Mouse (Mus musculus): ENCODE data around the gene Cd2. TPM values are rescaled to one million over a fixed set of nuclear protein-coding genes. Genes with fewer than 3 reads are reported as not detected.

Gene Cd2
- total RNA-seq, 2 experiments from 2014 or later = not detected

GRCm38 (mm10) chr3:101292611-101293010, 4.9 kb upstream of the Cd2 start:
- no peak for DNase-seq

DNA sequence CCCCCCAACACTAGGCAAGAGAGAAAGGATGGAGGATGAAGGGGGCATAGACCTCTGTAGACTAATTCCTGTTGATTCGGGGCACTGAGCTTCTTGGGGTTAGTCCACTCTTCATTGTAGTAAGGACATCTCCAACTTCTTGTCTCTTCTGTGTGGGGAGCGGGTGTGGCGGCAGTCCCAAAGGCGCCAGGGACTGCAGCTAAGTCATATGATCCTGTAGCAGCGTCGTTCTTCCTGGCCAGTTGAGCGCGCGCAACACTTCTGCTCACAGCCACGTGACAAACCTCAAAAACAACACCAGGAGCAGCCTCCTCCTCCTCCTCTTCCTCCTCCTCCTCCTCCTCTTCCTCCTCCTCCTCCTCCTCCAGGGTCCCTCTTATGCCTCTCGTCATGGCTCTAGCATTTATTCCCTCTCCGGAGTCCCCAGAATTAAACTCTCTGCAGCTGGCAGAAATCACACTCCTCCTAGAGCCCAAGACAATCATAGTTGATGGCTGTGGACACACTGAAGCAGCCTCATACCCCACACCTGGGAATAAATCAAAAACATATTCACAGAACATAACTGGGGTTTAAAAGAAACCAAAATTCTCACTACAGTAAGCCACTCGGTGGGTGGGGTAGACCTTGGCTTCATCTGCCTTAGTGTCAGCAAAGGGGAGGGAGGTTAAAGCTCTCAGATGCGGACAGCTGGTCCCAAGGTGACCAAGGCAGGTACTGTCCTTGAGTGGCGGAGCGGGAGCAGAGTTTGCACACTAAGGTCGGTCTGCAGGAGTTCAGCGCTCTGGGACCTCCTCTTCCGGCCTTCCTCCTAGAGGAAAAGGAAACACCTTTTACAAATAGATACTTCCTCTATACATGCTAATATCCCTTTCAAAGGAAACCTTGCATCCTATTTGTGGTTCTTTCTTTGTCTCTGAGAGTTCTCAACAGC, 3.1 kb upstream of the Cd2 start:
- no peak for DNase-seq

GRCm38 (mm10) chr3:101290036-101290435, 2.3 kb upstream of the Cd2 start:
- no peak for DNase-seq

DNA sequence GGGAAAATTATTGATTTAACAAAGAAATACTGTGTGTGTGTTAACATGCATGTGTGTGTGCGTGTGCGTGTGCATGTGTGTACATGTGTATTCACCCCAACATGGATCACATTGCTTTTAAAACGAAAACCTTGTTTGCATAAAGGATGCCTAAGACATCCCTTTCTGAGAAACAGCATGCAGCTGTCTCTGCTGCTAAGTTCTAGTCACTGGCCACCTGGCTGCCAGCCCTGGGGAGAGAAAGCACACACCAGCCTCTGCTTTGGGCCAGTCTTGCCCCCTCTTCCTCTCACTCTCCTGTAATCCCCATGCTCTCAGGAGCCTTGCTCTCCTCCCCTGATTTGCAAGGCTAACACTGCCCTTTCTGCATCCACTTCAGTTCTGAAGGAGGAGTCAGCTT, 1.7 kb upstream of the Cd2 start:
- DNase-seq = no peak

- no peak for DNase-seq
These were observed 1.1 kb downstream of the Cd2 start for GRCm38 (mm10) chr3:101286336-101287325.

DNA sequence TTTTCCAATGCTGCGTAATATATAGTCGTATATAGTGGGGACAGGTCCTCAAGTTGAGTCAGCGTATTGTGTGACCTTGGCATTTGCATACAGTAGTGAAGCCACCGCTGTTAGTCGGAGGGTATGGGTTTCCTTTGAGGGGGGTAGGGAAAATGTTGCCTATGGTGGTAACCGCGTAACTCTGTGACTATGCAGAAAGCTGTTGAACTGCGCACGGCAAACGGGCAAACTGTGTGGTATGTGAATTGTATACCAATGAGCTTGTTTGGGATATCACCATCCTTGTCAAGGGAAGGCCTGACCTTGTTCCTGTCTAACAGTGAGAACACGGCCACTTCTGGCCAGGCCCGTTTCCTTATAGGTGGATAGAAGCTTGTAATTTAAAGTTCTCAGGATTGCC, 1.9 kb downstream of the Cd2 start:
- no peak for DNase-seq

DNA sequence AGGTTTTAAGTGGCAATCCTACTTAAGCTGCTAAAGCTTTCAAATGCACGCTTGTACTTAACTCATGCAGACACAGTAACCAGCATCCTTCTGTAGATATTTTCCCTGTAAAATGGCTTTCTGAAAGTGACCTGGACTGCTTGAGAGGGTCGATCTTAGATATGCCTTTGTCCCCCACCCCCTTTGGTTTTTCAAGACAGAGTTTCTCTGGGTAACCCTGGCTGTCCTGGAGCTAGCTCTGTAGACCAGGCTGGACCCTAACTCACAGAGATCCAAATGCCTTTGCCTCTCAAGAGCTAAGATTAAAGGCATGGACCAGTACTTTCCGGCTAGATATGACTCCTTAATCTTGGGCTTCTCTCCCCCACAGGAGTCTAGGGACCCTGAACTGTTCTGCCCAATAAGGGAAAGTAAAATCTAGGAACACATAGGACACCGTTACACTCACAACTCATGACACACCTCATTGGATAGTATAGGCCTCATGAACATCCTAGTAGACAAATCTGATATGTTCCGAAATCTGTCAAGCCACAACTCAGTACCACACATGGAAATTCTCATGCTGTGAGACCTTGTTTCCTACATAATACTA, 2.6 kb downstream of the Cd2 start:
- no peak for DNase-seq

DNA sequence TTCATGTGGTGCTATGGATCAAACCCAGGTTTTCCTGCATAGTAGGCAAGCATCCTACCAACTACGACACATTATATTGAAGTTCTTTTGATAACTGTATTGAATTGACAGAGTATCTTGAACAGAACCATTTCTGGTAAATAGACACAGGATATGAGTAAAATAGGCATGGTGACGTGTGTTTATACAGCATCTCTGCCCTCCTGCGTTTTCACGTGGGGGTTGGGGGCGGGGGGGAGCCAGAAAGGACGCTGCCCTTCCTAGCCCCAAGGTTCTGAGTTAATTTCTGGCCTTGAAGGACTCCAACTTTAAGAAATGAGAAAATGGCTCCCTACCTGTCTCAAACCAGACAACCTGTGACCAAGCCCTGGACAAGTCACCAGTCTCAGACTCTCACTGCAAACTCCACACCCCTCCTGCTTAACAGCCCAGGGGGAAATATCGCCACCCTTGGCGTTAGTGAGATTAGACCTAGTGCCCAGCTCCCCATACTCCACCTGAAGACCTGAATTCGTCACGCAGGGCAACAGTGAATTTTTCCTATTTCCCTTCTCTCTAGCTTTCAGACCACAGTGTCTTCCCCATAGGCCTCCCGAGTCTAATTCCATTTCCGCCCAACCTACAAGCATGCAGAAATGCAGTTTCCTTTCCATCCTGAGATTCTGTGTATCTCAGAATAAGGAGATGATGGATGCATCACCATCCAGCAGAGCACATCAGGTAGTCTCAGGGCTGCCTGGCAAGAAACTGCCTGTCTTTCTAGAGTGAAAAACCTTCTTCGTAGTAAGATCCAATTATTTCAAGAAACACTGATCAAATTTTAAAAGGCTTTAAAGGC, 3.7 kb downstream of the Cd2 start:
- DNase-seq = no peak

DNA sequence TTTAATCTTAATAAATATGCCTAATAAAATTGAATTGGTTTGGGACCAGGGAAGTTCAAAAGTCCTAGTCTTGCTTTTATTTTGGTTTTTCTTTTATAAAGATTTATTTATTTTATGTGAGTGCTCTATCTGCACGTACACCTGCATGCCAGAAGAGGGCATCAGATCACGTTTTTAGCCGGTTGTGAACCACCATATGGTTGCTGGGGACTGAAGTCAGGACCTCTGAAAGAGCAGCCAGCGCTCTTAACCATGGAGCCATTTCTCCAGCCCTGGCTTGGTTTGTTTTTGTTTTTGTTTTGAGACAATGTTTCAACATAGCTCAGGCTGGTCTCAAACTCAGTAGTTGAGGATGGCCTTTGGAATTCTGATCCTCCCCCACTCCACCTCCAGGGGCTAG, 4.3 kb downstream of the Cd2 start:
- no peak for DNase-seq

GRCm38 (mm10) chr3:101282556-101283180, 5.1 kb downstream of the Cd2 start:
- no peak for DNase-seq

DNA sequence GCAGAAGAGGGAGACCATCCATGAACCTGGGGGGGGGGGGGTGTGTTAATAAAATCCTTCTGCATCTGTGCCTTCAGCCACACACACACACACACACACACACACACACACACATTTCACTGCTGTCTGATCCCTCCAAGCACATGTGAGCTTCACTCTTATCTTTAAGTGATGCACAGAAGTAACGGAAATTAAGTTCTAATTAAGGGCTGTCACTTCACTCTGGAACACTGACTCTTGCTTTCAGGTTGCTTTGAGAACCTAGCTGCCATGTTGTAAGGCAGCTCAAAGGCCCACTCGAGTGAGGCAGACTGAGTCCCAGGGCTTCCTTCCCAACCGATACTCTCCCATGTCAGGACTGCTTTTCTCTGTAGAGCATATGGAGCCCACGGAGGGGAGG, 5.9 kb downstream of the Cd2 start:
- no peak for DNase-seq

GRCm38 (mm10) chr3:101280348-101281311, 7.1 kb downstream of the Cd2 start:
- DNase-seq = no peak

GRCm38 (mm10) chr3:101279561-101279960, 8.2 kb downstream of the Cd2 start:
- DNase-seq = no peak

DNA sequence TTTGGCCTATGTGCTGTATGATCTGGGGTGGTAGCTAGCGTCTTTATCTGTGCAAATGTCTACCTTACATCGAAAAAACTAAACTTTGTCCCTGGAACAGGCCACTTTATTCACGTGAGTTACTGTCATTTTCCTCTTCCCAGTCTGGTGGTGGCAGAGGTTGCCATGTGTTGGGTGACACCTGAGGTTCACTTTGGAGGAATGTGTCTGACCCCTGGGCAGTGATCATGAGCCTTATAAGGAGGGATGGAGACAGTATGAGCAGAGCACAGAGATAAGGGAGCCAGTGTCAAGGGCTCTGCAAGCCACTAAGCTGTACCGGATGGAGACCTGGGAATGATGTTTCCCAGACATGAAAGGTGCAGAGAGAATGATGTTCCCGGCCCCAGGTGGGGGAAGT, 9.3 kb downstream of the Cd2 start:
- no peak for DNase-seq

DNA sequence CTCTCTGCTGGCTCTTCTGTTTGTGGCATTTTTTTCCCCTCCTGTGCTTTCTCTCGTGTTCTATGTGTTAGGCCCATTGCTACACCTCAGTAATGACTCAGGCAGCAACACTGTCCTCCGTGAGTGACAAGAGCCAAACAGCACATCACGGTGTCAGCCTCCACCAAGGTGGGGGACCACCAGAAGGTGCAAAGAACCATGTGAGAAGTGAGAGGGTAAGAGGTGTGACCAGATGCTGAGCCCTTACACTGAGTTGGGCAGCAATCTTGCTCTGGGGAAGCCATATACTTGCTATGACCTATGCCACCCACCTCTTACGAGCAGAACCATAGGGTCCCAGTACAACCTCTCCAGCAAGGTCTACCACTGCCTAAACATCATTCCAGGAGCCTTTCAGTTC, 9.9 kb downstream of the Cd2 start:
- no peak for DNase-seq

DNA sequence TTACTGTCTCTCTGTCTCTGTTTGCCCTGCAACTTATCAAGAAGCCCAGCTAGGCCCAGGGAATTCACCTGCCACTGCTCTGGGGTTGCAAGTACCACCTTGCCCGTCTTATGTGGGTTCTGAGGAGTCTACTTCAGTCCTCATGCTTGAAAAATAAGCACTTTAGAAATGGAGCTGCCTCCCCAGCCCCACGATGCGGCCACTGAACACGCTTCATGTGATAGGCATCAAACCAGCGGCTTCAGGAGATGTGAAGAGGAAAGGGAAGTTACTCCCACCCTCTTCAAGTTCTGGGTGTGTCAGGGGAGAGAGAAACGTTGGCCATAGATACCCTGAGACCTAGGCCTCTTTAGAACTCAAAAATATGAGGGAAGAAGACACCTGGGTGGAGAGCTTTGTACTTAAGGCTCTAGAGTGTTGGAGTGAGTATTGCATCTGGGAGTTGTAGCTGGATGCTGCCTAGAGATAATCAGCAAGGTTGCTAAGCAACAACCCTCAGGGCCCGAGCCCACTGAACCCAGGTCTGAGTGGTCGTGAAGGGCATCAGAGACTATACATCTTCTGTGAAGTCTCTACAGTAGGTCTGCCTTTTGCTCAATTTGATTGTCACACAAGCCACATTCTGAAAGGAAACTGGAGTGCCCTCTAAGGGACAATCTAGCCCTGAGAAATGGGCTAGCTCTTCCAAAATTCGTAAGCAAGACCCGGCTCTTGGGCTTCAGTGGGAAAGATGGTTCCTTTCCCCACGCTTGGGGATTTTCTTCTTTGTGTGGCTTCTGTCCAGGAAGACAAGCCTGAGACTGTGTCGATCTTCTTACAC, 11.0 kb downstream of the Cd2 start:
- no peak for DNase-seq

DNA sequence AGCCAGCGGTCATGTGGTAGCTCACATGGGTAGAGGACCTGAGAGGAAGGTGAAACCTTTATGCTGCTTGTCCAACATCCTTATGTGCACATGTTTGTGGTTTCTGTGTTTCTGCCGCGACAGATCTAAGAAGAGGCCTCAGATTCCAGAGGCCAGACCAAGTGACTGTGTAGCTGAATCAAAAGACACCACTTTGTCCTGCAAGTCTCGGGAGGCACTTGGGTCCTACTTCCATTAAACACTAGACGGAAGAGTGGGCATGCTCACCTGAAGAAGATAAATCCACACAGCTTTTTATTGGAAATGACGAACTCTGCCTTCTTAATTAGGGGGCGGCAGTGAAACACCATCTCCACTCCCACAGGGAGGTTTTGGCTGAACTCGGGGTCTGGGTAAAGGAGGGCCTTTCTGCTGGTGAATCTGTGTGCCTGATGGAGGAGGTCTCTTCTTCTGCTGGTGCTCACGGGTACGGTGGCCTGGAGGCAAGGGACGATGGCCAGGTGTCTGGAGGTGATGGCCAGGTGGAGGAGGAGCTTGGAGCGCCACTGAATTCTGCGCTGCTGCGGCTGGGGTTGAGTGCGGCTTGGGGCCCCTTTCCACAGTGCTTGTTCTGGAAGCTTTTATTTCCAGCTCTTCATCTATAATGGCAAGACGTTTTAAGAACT, 12.0 kb downstream of the Cd2 start:
- DNase-seq = no peak

DNA sequence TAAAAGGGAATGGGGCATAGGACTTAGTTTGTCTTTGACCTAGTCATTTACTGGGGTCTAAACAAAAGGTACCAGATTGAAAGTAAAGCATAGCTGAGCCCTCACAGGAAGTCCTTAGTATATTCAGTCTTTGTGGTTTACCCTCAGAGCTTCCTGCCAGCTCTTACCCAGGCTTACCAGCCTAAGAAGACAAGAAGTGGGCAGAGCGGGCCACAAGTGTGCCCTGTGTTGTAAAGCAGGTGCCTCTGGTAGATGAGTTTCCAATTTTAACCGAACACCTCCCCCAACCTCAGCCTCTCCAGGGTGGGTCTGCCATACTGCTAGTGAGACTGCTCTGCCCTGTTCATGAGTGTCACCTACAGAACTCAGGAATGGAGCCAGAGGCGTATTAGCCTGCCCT, 12.9 kb downstream of the Cd2 start:
- no peak for DNase-seq

All from layer of hippocampus, postnatal 36 days (tissue).